Mouse (Mus musculus) thymus, adult 2 months (tissue): ENCODE data around the gene Dmtf1.

Source experiments
- CTCF ChIP-seq: fragments of 200-500 bp; IDR thresholded peaks from 2 replicates; pipeline ENCODE4 v1.5.1; 2012; ENCODE audit warnings: mild to moderate bottlenecking, control low read depth, low read length, moderate library complexity, borderline replicate concordance; ENCODE audit not compliant: control insufficient read depth, poor library complexity, insufficient read depth; ENCODE audit errors: extremely low read depth
- POLR2A ChIP-seq: fragments of 200-500 bp; IDR thresholded peaks from 2 replicates; pipeline ENCODE4 v1.6.1; 2012; ENCODE audit warnings: mild to moderate bottlenecking, low read length, control low read depth, moderate library complexity; ENCODE audit not compliant: control insufficient read depth, poor library complexity, insufficient read depth; ENCODE audit errors: extremely low read depth

- TF ChIP-seq POLR2A (no peak), CTCF (no peak)
Measured at GRCm38 (mm10) chr5:9163411-9163810, 1.8 kb upstream of the Dmtf1 start.
